Mouse (Mus musculus) Patski (cell line): ENCODE data around the gene 1700003E16Rik. TPM values are rescaled to one million over a fixed set of nuclear protein-coding genes. Genes with fewer than 3 reads are reported as not detected.
A peak's percentile ranks its signal among the peaks of the same experiment; 100 is the strongest.

ENCODE experiments used
- ATAC-seq: fragments of 100-300 bp; one replicate; pipeline ENCODE4 v1.8.0; 2021
- CTCF ChIA-PET: fragments of 350-600 bp; sonication (Branson Sonifier 250); formaldehyde crosslinking; loops from one replicate; lab custom pipeline; 2022; ENCODE audit warnings: inconsistent platforms; lab: Charles Lee
- POLR2A ChIA-PET: fragments of 350-600 bp; sonication (Branson Sonifier 250); formaldehyde crosslinking; loops from one replicate; lab custom pipeline; 2022; ENCODE audit warnings: antibody characterized with exemption, inconsistent platforms; lab: Charles Lee
- DNase-seq: peaks from one replicate; pipeline ENCODE4 v3.0.0-alpha.2; 2011; ENCODE audit warnings: low read depth, low spot score
- H3K27me3 ChIP-seq: fragments of 371-371 bp; one replicate; pipeline ENCODE4 v1.5.1; 2021
- CTCF ChIP-seq: fragments of 100-300 bp; IDR thresholded peaks from one replicate; pipeline ENCODE4 v1.5.1; 2021
- in situ Hi-C: fragments of 300-500 bp; cut with MboI; formaldehyde crosslinking; loops from 3 replicates; pipeline ENCODE4 v1.11.1; 2018; ENCODE audit warnings: low pct_unique_long_range_greater_than_20kb, mixed read lengths
- polyA plus RNA-seq: library from polyadenylated mRNA; unstranded; gene quantifications from one replicate; pipeline ENCODE4 v1.2.3, GENCODE M21; 2021

The 1700003E16Rik gene
- polyA plus RNA-seq, 1 experiment from 2014 or later = 5.9 TPM

DNA sequence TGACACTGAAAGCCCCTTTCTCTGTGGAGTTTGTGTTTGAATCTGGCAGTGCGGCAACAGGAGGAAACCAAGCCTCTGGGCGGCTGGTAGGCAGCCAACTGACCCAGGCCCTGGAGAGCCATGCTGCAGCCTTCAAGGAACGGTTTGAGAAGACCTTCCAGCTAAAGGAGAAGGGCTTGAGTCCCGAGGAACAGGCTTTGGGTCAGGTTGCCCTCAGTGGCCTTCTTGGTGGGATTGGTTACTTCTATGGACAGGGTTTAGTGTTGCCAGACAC lies 39.1 kb upstream of the 1700003E16Rik start:
- TF ChIP-seq CTCF = no peak
- ChIA-PET CTCF (interaction anchor here (0.9 kb wide), 1 partner anchor 39 kb away, joined by 3 read pairs; the partner anchor contains the start of genes 1700003E16Rik and Wdr54), POLR2A (interaction anchor here (1.0 kb wide), 1 partner anchor 10 kb away, joined by 3 read pairs; no protein-coding TSS in a partner anchor)
- DNase-seq (no peak), ATAC-seq (no peak)
- in situ Hi-C loops = loop anchor here (5.0 kb wide), 1 partner anchor 40 kb away; the partner anchor contains the start of genes 1700003E16Rik and Wdr54
- no peaks in the 10 kb centered on the region for H3K27me3 ChIP-seq

DNA sequence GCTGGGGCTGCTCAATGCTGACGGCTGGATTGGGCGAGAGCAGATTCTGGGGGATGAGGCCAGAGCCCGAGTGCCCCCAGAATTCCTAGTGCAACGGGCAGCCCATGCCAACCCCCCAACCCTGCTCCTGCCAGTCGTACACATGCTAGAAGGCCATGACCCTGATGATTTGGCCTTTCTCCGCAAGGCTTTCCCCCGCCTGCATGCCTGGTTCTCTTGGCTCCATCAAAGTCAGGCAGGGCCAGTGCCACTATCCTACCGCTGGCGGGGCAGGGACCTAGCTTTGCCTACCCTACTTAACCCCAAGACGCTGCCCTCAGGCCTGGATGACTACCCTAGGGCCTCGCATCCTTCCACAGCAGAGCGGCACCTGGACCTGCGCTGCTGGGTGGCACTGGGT lies 38.6 kb upstream of the 1700003E16Rik start:
- POLR2A ChIA-PET = interaction anchor here (0.5 to 1.2 kb wide), 3 partner anchors 11 to 27 kb away, joined by 3 to 15 read pairs (median 3); no protein-coding TSS in a partner anchor
- ATAC-seq = no peak

DNA sequence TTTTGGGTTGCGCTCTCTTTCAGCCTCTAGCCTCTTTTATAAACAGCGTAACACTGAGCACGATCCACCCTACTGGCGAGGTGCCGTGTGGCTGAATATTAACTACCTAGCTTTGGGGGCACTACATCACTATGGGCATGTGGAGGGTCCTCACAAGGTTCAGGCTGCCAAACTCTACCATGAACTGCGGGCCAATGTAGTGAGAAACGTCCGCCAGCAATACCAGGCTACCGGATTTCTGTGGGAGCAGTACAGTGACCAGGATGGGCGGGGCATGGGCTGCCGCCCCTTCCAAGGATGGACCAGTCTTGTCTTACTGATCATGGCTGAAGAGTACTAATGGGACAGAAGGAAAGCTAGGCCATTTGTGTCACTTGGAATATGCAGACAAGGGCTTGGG lies 37.8 kb upstream of the 1700003E16Rik start:
- DNase-seq = no peak
- no peak for TF ChIP-seq CTCF
- POLR2A ChIA-PET = interaction anchor here (0.5 to 1.6 kb wide), 5 partner anchors 9 to 26 kb away, joined by 3 to 15 read pairs (median 3); no protein-coding TSS in a partner anchor
- CTCF ChIA-PET = interaction anchor here (0.8 to 1.7 kb wide), 5 partner anchors 9 to 40 kb away, joined by 3 to 5 read pairs (median 3); no protein-coding TSS in a partner anchor
- in situ Hi-C loops = loop anchor here (5.0 kb wide), 1 partner anchor 39 kb away; the partner anchor contains the start of genes 1700003E16Rik and Wdr54
- ATAC-seq = no peak
- no peaks in the 10 kb centered on the region for H3K27me3 ChIP-seq

More for the DNA sequence above, 38.6 kb upstream of the 1700003E16Rik start:
- H3K27me3 ChIP-seq = no peaks in the 10 kb centered on the region
- no peak for TF ChIP-seq CTCF
- CTCF ChIA-PET = interaction anchor here (0.8 to 1.6 kb wide), 2 partner anchors 28 to 41 kb away, joined by 3 read pairs; no protein-coding TSS in a partner anchor
- DNase-seq = no peak
- in situ Hi-C loops = loop anchor here (5.0 kb wide), 1 partner anchor 40 kb away; the partner anchor contains the start of genes 1700003E16Rik and Wdr54

DNA sequence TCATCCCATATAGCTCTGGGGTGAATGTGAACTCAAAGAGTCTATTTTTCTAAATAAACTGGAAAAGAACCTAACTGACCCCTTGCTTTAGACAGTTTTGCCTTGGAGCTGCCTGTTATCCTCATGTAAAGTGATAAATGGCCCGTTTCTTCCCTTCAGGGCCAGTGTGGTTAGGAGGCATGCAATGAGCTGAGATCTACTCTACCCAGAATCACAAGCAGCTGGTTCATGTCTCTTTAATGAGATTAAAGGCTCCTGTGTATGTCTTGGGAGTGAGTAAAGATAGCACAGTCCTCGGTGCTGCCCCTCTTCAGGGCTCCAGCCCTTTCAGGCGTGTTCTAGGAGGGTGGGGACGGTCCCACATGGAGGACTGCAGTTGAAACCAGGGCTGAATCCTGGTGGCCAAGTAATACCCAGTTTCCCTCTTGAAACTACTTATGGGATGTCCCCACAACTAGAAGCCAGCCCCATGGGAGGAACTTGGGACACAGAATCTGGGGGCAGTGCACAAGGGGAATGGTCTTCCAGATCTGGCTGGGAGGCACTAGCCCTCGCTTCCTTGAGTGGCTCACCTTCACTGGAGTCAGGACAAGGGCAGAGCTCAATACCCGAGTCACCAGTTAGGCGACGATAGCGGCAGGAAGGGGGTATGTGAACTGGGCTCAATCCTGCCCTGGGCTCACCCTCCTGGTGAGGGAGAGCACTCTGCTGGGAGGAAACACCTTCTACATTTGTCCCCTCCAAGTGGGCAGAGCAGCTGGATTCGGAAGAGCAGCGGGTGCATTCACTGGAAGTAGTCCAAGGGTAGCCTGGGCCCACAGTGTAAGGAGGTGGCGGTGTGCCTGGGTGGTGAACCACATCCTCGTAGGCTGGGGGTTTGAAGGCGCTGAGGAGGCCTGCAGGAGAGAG lies 37.1 kb upstream of the 1700003E16Rik start:
- POLR2A ChIA-PET = interaction anchor here (0.9 to 1.6 kb wide), 6 partner anchors 9 to 33 kb away, joined by 3 to 15 read pairs (median 4); no protein-coding TSS in a partner anchor
- ATAC-seq = no peak
- DNase-seq = no peak
- TF ChIP-seq CTCF = no peak
- CTCF ChIA-PET = interaction anchor here (1.0 to 2.0 kb wide), 7 partner anchors 9 to 123 kb away, joined by 3 to 6 read pairs (median 4); partner anchors contain the start of genes Ccdc142, Dctn1 and Gm42688
- no peaks in the 10 kb centered on the region for H3K27me3 ChIP-seq
- in situ Hi-C loops = loop anchor here (5.0 kb wide), 1 partner anchor 38 kb away; the partner anchor contains the start of genes 1700003E16Rik and Wdr54

DNA sequence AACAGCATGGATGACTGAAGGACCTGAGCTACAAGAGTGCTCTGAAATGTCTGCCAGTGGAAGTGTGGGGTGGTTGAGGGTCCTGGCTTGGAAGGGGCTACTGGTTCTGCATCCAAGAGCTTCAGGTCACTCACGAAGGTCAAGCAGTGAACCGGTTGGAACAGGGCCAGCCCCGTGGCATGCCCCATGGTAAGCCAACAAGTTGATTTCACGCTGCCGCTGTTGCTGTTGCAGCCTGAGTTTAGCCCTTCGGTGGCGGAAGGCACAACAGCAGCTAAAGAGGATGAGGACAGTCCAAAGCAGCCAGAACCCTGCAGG lies 36.5 kb upstream of the 1700003E16Rik start:
- in situ Hi-C loops = loop anchor here (5.0 kb wide), 1 partner anchor 38 kb away; the partner anchor contains the start of genes 1700003E16Rik and Wdr54
- ATAC-seq (no peak), DNase-seq (no peak)
- POLR2A ChIA-PET = interaction anchor here (0.9 to 1.6 kb wide), 5 partner anchors 10 to 33 kb away, joined by 3 to 6 read pairs (median 4); no protein-coding TSS in a partner anchor
- no peak for TF ChIP-seq CTCF
- CTCF ChIA-PET = interaction anchor here (1.1 to 2.0 kb wide), 5 partner anchors 9 to 123 kb away, joined by 3 to 6 read pairs (median 5); partner anchors contain the start of genes Ccdc142, Dctn1 and Gm42688
- H3K27me3 ChIP-seq = no peaks in the 10 kb centered on the region

DNA sequence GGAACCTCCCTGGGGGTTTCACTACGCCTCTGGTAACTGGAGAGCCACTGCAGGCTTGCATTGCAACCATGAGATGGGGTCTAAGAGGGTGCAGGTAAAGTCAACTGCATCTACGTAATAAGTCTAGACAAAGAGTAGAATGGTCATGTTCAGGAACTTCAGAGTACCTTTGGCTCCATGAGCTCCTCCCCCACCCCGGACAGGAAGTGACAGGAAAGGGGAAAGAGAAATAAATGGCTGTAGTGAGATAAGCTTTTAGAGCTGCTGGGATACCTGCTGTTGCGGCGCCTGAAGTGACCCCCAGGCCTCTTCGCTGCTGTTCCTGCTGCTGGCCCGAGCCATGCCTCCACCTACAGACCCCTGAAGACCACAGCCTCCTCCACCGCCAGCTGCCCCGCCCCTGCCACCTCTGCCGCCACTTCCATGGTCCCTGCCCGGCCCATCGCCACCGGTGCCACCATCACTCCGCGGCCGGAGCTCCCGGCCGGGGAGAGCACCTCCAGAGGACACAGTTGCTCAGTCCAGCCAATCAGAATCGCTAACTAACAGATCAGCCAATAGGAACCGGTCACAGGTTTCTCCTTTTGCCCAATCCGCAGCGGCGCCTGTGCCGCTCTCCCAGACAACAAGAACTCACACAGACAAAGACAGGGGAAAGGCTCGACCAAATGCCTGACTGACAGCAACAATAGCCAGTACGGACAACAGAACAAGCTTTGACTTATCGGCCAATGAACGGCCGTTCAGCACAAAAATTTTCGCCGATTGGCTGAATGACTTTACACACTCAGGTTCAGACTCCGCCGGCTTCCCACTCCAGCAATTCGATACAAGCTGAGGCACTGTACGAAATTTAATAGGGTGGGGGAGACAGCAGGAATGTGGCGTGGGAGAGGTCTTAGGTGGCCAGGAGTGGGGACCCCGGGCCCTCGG lies 35.0 kb upstream of the 1700003E16Rik start, which contains the start of gene Wbp1:
Gene Wbp1 (minus strand): TSS at position 630 of the 933 bp plus-strand sequence.
- ATAC-seq = peak; percentile 96
- no peak for TF ChIP-seq CTCF
- DNase-seq = peak; percentile 99
- ChIA-PET CTCF (interaction anchor here (1.2 to 1.4 kb wide), 5 partner anchors 25 to 124 kb away, joined by 3 to 6 read pairs (median 3); no protein-coding TSS in a partner anchor), POLR2A (interaction anchor here (0.6 to 2.4 kb wide), 6 partner anchors 11 to 153 kb away, joined by 3 to 11 read pairs (median 6); partner anchors contain the start of genes 1700003E16Rik, Rtkn and Wdr54)
- no peaks in the 10 kb centered on the region for H3K27me3 ChIP-seq
- in situ Hi-C loops = no loop called here

DNA sequence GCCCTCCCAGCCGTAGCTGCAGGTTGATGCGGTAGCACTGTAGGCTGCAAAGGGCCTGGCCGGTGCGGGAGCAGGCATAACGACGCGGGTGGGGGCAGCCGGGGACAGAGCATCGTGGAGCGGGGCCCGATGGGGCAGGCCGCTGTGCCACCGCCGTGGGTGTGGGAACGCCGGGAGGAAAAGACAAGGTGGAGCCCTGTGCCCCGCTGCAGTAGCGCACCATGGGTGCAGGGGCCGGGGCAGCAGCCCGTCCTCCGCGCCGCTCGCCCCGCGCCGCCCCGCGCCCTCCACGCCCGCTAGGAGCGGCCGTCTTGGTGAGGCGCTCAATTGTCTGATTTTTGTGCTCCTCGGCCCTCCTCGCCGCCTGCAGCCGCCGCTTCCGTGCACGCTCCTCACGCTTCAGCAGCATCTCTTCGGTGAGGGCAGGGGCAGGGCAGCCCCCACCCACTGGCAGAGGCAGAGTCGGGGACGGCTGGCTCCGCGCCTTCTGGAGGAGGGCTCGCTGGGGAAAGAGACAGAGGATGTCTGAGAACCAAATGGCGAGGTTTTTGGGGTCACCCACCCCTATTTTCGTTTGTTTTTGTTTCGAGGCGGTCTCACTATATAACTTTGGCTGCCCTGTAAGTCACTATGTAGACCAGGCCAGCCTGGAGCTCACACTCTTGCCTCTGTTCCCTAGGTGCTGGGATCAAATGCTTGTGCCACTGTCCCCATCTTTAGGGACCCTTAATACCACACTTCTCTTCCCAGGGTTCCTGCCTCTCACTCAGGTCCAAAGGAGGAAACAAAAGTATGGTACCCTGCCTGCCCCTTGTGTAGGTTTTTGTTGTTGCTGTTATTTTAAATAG lies 34.1 kb upstream of the 1700003E16Rik start:
- POLR2A ChIA-PET = interaction anchor here (0.9 to 2.4 kb wide), 5 partner anchors 12 to 44 kb away, joined by 3 to 11 read pairs (median 7); partner anchors contain the start of genes 1700003E16Rik and Wdr54
- DNase-seq = no peak

DNA sequence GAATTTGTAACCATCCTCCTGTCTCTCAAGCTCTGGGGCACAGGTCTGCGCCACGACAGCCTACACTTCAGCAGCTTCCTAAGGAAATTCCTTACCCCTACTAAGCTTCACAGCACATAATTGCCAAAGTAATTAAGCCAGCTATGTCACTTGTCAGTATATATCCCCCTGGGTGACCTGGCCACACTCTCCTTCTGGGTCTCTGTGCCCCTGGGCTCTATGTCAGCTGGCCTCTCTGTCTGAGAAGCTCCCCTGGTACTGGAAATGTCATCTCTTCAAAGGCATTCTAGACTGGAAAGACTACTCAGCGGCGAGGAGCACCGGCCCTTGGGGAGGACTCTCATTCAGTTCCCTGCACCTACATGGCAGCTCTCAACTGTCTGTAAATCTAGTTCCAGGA lies 33.2 kb upstream of the 1700003E16Rik start:
- ChIA-PET POLR2A (interaction anchor here (0.7 to 1.4 kb wide), 2 partner anchors 14 to 26 kb away, joined by 7 read pairs; no protein-coding TSS in a partner anchor), CTCF (interaction anchor here (1.3 to 3.0 kb wide), 2 partner anchors 14 to 126 kb away, joined by 3 to 10 read pairs; no protein-coding TSS in a partner anchor)
- in situ Hi-C loops = no loop called here
- H3K27me3 ChIP-seq = no peaks in the 10 kb centered on the region
- TF ChIP-seq CTCF = no peak
- DNase-seq (no peak), ATAC-seq (no peak)

More for the DNA sequence above, 34.1 kb upstream of the 1700003E16Rik start:
- in situ Hi-C loops = no loop called here
- ATAC-seq = peak; percentile 3
- no peaks in the 10 kb centered on the region for H3K27me3 ChIP-seq
- CTCF ChIA-PET = interaction anchor here (1.2 to 3.0 kb wide), 6 partner anchors 15 to 125 kb away, joined by 3 to 10 read pairs (median 3); no protein-coding TSS in a partner anchor
- no peak for TF ChIP-seq CTCF
